Mouse (Mus musculus) cerebellum, adult 2 months (tissue): ENCODE results near the gene Arid1b.

ENCODE experiments used
- CTCF ChIP-seq: fragments of 200-500 bp; IDR thresholded peaks from 2 replicates; pipeline ENCODE4 v1.5.1; 2011; ENCODE audit warnings: low read depth, mild to moderate bottlenecking, control low read depth, low read length, moderate library complexity, borderline replicate concordance; ENCODE audit not compliant: insufficient read depth
- POLR2A ChIP-seq: fragments of 200-500 bp; IDR thresholded peaks from 2 replicates; pipeline ENCODE4 v1.6.1; 2011; ENCODE audit warnings: low read length, control low read depth, borderline replicate concordance; ENCODE audit not compliant: insufficient read depth

- TF ChIP-seq CTCF (no peak), POLR2A (no peak)
Measured at GRCm38 (mm10) chr17:5270823-5271222, 276.7 kb downstream of the Arid1b start.
